Mouse (Mus musculus): ENCODE data around the gene Mvb12b.

Gene Mvb12b

GRCm38 (mm10) chr2:33853011-33853976 lies 34.5 kb downstream of the Mvb12b start:
- in situ Hi-C loops (cut with MboI, MseI), result no loop called here

GRCm38 (mm10) chr2:33847196-33847834 lies 40.4 kb downstream of the Mvb12b start:
- in situ Hi-C loops (cut with MboI, MseI), result no loop called here

GRCm38 (mm10) chr2:33846635-33847034 lies 41.1 kb downstream of the Mvb12b start:
- in situ Hi-C loops (cut with MboI, MseI), result no loop called here

GRCm38 (mm10) chr2:33843642-33844041 lies 44.1 kb downstream of the Mvb12b start:
- in situ Hi-C loops (cut with MboI, MseI), result no loop called here

GRCm38 (mm10) chr2:33842983-33843577 lies 44.7 kb downstream of the Mvb12b start:
- in situ Hi-C loops (cut with MboI, MseI), result no loop called here

GRCm38 (mm10) chr2:33841980-33842379 lies 45.8 kb downstream of the Mvb12b start:
- in situ Hi-C loops (cut with MboI, MseI), result no loop called here

- in situ Hi-C loops (cut with MboI, MseI), result no loop called here
These were observed 47.3 kb downstream of the Mvb12b start for GRCm38 (mm10) chr2:33840483-33840882.

- in situ Hi-C loops (cut with MboI, MseI), result no loop called here
These were observed 48.5 kb downstream of the Mvb12b start for GRCm38 (mm10) chr2:33839252-33839651.

- in situ Hi-C loops (cut with MboI, MseI), result no loop called here
These were observed 50.4 kb downstream of the Mvb12b start for GRCm38 (mm10) chr2:33837297-33837696.

GRCm38 (mm10) chr2:33836660-33837213 lies 51.0 kb downstream of the Mvb12b start:
- in situ Hi-C loops (cut with MboI, MseI), result no loop called here

GRCm38 (mm10) chr2:33835038-33835437 lies 52.7 kb downstream of the Mvb12b start:
- in situ Hi-C loops (cut with MboI, MseI), result no loop called here

GRCm38 (mm10) chr2:33833902-33834301 lies 53.8 kb downstream of the Mvb12b start:
- in situ Hi-C loops (cut with MboI, MseI), result no loop called here

GRCm38 (mm10) chr2:33829870-33830269 lies 57.9 kb downstream of the Mvb12b start:
- in situ Hi-C loops (cut with MboI, MseI), result loop anchor here (5.0 to 10.0 kb wide), 3 partner anchors 85 to 122 kb away; no protein-coding TSS in a partner anchor

- in situ Hi-C loops (cut with MboI, MseI), result loop anchor here (5.0 to 10.0 kb wide), 3 partner anchors 88 to 126 kb away; no protein-coding TSS in a partner anchor
These were observed 61.0 kb downstream of the Mvb12b start for GRCm38 (mm10) chr2:33826777-33827176.

- in situ Hi-C loops (cut with MboI, MseI), result loop anchor here (5.0 to 10.0 kb wide), 4 partner anchors 90 to 132 kb away; no protein-coding TSS in a partner anchor
These were observed 62.7 kb downstream of the Mvb12b start for GRCm38 (mm10) chr2:33824935-33825514.

GRCm38 (mm10) chr2:33821677-33822607 lies 65.8 kb downstream of the Mvb12b start:
- in situ Hi-C loops (cut with MboI, MseI), result loop anchor here (5.0 to 10.0 kb wide), 2 partner anchors 93 to 135 kb away; no protein-coding TSS in a partner anchor

- in situ Hi-C loops (cut with MboI, MseI), result loop anchor here (5.0 to 10.0 kb wide), 2 partner anchors 94 to 137 kb away; no protein-coding TSS in a partner anchor
These were observed 67.3 kb downstream of the Mvb12b start for GRCm38 (mm10) chr2:33820450-33820849.

- in situ Hi-C loops (cut with MboI, MseI), result loop anchor here (5.0 to 10.0 kb wide), 2 partner anchors 95 to 137 kb away; no protein-coding TSS in a partner anchor
These were observed 67.7 kb downstream of the Mvb12b start for GRCm38 (mm10) chr2:33820037-33820436.

GRCm38 (mm10) chr2:33818385-33818784 lies 69.4 kb downstream of the Mvb12b start:
- in situ Hi-C loops (cut with MboI, MseI), result no loop called here
